Mouse (Mus musculus) frontal cortex, postnatal 25 days (tissue): ENCODE measurements around the gene Ylpm1.

Experiments used
- DNase-seq, 2 experiments: peaks; one replicate each; pipeline ENCODE4 v3.0.0; 2022; ENCODE audit warnings: low spot score in 2 of 2

The Ylpm1 gene

DNA sequence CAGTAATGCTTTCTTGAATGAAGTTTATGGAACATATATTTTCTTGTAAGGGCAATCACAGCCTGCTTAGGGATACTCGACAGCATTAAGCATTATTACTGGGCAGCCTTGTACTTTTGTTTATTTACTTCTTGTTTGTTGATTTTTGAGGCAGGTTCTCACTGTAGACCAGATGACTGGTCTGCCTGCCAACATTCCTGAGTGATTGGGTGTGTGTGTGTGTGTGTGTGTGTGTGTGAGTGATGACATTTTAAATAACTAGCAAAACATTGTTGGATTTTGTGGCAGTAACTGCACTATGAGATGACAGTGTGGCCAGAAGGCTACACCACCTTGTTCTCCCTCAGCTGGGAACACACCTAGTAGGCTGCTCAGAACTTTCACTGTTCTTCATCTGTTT lies 13.7 kb downstream of the Ylpm1 start:
- DNase-seq, result no peak

DNA sequence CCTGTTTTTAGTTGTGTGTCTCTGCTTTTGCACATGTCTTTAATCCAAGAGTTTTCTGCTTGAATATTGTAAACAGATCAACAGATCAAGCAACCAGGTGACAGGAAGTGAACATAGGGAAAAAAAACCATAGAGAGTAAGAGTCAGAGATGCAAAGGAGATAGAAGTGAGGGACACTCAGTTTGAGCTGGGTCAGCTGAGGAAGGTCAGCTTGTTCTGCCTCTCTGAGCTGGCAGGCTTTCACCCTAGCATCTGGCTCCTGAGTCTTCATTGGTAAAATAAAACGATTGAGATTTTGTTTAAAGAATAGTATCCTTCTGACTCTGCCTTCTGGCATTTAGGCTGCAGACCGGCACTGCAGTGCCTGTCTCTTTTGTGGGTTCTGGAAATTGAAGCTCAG lies 14.4 kb downstream of the Ylpm1 start:
- DNase-seq, result no peak

DNA sequence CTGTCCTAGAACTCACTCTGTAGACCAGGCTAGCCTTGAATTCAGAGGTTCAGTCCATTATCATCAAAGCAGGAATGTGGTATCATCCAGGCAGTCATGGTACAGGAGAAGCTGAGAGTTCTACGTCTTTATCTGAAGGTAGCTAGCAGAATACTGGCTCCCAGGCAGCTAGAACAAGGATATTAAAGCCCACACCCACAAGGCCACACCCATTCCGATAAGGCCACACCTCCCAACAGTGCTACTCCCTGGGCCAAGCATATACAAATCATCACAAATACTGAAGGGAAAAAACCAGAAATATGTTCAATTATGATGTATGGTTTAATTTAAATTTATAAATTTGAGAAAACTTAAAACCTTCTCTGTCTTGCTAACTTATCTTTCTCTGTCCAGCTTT lies 16.1 kb downstream of the Ylpm1 start:
- DNase-seq, result no peak

DNA sequence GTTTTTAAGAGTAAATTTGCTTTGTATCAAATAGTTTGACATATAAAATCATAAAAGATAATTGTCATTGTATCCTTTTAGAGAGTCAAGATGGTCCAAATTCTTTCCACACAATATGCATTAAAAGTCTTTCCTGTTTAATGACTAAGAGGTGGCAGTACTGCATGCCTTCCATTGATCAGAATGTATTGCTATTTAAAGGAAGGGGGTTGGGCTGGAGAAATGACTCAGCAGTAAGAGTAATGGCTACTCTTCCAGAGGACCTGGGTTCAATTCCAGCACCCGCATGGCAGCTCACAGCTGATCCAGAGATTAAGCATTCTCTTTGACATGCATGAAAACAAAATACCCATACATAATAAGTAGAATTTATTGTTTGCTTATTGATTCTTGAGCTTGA lies 25.9 kb downstream of the Ylpm1 start:
- DNase-seq, result no peak

DNA sequence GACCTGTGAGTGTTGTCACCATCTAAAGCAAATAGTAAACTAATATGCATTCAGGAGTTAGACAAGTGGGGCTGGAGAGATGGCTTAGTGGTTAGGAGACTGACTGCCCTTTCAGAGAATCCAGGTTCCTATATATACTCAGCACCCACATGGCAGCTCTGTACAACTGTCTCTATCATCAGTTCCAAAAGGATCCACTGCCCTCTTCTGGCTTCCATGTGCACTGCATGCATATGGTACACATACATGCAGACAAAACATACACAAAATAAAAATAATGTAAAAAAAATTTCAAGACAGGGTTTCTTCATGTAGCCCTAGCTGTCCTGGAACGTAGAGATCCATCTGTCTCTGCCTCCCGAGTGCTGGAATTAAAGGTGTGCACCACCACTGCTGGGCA lies 36.6 kb downstream of the Ylpm1 start:
- DNase-seq, result no peak

DNA sequence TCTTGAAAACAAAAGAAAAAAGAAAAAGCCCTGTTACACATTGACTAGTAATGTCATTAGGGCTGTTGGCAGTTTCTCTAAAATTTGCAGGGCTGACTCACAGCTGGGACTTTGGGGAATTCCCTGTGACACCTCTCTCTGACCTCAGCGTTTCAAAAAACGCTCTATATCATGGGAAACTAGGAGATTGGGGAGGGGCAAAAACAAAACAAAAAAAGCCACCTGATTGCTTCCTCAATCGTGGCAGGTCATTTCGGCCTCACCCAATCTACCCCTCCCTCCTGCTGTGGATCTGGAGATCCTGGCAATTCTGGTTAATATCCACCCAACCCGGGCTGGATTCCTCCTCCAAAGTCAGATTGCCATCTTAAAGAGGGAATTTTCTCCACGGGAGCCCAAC lies 55.1 kb downstream of the Ylpm1 start:
- DNase-seq, result no peak

DNA sequence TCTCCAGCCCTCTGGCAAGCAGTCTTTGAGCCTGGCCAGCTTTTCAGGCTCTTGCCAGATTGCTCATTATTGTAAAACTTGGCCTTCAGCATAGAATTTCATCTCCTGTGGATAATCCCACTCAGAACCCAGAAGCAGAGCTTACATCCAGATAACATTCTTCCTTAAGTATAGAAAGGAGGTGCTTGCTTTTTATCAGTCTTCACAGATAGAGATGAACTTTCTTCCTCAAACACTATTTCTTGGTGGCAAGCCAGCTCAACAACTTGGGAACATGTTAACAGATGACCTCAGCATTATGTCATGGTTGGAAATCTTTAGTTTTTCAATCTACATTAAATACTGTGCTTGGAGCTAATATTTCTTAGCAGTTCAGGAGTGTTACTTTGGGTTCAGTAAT lies 74.9 kb downstream of the Ylpm1 start:
- no peak for DNase-seq

DNA sequence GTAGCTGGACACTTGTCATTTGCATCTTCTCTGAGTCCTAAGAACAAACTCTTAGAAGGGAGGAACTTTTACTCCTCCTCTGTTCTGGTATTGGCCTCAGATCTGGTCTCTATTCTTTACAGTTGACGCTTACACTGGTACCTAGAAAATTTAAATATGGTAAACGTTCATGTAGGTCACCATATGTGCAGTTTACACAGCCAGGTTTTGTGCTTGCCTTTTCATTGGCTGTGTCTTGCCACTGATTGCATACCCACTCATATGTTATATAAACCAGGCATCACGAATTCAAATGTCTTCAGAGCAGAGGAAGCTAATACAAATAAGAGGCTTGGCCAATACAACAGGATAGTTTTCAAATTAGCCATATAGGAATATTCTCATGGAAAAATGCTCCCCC lies 81.0 kb downstream of the Ylpm1 start:
- DNase-seq, result no peak

DNA sequence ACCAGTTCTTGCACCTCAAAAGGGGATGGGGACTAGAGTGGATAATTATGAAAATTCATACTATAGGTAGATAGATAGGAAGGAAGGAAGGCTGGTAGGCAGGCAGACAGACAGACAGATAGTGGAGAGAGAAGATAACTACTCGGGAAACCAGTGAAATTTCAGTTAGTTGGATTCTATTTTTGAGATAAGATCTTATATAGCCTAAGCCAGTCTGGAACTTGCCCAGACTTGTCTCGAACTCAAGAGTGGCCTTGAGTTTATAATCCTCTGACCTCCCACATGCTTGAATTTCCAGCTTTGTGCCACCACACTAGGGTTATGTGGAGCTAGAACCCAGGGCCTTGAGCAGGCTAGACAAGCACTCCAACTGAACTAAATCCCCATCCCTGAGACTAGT lies 88.1 kb downstream of the Ylpm1 start:
- DNase-seq, result no peak

DNA sequence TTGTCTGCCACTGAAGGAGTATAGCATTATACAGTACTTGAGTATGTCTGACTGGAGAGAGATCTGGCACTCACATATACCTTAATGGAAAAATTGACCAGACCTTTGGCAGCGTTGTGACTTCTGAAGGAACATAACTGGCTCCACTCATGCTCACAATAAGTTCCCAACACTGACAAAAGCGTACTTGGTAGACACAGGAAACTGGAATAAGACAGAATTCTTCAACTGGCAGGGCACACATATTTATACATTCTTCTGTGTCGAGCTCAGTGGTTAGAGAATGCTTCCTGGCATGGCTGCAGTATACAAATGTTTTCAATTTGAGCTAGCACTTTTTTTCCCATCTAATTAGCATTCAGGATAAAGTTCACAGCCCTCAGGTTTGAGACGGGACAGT lies 88.8 kb downstream of the Ylpm1 start:
- DNase-seq, result no peak

DNA sequence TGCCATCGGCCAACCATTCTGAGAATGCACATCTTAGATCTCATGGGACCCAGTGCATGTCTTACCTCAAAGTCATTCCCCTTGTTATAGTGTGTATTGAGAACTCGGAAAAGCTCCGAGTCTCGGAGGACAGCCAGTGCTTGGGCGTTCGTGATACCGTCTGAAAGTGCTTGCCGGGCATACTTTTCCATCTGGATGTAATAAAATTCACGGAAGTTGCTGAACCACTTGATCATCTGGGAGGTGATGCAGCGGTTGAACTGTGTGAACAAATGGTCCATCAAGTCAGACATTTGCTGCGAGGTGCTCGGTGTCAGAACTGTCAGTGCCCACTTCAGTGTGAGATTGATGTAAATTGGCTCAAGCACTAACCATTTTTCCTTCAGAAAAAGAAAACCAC lies 91.7 kb downstream of the Ylpm1 start:
- DNase-seq, result no peak

DNA sequence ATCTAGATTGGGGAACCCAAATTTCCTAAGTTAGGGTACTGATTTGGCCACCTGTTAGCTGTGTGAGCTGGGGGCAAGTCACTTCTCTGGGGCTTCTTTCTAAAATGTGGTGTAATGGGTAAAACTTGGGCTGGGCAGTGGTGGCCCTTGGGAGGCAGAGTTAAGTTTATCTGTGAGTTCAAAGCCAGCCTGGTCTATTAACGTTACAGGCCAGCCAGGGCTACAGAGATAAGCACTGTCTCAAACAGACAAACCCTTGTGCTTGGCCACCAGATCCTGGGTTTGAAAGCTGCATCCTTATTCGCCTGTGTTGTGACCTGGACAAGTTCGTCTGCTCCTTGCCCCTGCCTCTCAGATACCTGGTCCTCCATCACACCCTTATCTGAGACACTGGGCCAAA lies 95.1 kb downstream of the Ylpm1 start:
- DNase-seq, result no peak

DNA sequence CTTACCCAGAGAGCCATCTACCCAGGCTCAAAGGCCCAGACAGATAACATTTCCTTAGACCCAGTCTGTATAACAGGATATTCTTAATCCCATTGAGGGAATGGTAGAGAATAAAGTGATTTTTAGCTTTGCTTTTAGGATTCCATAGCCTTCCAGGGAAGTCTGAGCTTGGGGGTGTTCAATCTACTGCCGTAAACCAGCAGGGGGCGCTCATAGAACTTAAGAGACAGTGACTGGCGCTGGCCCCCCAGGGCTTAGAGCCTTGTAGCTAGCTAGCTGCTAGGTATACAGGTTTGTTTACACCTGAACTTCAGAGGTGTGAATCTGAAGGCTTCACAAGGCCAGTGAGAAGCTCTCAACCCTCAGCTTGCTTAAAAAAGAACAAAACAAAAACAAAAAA lies 96.1 kb downstream of the Ylpm1 start:
- DNase-seq, result peak; percentile 33 to 56

DNA sequence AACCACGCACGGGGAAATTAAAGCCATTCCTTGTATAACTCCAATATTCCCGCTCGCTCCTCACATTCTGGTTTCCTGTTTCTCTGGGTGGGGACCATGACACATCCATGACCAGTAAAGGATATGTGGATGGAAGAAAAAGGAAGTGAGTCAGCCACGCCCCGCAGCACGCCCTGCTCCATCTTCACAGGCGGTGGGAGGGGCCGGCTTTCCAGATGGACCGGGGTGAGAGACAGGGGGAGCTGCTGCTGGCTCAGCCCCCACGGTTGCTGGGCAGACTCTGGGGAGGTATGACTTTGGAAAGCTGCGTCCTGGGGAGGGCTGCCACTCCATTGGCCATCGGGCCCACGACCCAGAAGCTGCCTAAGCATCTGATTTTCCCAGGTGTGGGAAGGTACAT lies 97.9 kb downstream of the Ylpm1 start:
- no peak for DNase-seq

DNA sequence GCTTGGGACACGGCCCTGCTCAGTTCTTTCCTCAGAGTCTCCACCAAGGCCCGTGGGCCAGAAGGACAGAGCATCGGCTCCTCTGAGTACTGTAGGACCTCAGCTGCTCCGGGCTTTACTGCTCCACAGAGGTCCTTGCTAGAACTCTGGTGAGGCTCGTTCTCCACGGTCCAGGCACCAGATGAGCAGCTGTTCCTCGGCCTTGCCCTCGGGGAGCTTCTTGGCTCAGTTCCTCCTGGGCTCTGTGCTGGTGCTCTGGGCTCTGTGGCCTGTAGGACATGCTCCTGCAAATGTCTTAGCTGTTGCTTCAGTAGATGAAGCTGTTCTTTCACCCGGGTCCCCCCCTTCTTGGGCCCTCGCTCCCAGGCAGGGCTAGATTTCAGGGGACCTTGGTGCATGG lies 98.6 kb downstream of the Ylpm1 start:
- DNase-seq, result no peak

DNA sequence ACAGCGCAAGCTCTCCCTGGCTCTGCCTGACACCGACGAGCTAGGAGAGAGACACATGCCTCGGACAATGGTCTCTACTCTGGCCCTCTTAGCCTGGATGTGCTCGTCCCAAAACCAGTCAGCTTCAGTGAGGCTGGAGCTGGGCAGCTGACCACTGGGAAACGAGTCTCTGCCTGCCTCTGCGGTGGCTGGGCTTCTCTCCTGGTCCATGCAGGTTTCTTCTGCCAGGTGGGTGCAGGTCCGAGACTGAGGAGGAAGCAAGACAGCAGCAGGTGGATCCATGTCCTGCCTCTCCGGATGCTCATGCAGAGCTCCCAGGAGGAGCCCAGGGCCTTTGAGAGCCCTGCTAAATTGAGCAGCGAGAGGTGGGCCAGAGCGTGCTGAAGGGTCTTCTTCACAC lies 99.0 kb downstream of the Ylpm1 start:
- DNase-seq, result no peak

DNA sequence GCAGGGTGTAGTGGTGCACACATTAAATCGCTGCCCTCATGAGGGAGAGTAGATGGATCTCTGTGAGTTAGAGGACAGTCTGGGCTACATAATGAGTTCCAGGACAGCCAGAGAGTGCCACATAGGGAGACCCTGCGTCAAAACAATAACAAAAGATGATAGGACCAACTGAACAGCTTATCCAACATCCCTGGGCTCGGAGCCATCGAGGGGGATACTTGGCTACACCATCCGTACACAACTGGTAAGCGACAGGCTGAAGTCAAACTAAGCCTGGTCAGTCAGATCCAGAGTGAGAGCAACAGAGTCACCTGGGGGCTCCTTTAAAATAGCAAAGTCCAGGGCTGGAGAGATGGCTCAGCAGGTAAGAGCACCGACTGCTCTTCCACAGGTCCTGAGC lies 99.7 kb downstream of the Ylpm1 start:
- DNase-seq, result no peak

DNA sequence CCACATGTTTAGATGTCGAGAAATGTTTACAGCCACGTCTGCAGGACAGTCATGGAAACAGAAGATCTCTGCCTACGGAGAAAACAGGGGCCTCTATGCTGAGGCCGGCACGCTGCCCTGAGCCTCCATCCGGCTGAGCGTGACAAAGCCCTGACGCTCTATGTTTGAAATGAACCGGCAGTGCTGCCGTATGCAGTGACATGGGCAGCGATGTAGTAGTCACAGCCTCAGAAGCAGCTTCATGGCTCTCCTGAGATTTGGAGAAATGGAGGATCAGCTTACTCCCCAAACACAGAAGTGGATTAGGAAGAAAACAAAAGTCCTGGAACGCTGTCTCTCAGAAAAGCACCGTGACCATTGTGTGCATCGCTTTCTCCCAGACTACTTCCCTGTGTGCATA lies 104.9 kb downstream of the Ylpm1 start:
- no peak for DNase-seq

DNA sequence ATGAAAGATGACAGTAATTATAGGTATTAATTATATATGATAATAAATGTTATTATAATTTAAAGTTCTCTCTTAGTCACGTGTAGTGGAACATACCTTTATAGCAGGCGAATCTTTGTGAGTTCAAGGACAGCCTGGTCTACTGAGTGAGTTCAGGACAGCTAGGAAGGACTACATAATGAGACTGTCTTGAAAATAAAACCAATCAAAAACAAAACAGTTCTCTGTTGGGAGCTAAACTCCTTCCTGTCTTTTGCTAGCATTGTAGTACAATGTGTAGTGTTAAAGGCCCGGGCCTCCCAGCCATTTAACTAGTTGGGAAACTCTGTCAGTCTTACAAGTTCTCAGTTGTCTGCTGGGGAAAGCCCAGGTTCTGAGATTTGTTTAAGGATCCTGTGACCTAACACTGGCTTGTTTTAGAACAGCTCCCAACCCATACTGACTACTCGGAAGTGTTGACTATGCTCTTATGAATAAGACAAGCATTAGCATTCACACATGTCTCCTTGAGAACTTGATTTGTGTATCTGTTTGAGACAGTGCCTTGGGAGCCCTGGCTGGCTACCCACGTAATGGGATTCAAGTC lies 105.5 kb downstream of the Ylpm1 start:
- no peak for DNase-seq

DNA sequence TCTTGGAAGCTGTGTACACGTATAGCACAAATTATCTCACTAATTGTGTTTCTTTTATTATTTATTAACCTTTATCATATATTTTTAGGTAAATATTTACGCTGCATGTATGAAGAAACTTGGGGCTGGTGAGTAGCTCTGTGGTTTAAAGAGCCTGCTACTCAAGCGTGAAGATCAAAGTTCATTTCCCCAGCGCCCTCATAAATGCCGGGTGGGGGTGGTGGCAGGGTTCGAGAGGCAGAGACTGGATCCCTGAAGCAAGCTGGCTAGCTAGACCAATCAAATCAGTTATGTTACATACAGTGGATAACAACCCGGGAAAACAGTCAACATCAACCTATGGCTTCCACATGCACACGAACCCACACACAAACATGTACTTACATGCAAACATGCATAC lies 107.0 kb downstream of the Ylpm1 start:
- DNase-seq, result no peak

DNA sequence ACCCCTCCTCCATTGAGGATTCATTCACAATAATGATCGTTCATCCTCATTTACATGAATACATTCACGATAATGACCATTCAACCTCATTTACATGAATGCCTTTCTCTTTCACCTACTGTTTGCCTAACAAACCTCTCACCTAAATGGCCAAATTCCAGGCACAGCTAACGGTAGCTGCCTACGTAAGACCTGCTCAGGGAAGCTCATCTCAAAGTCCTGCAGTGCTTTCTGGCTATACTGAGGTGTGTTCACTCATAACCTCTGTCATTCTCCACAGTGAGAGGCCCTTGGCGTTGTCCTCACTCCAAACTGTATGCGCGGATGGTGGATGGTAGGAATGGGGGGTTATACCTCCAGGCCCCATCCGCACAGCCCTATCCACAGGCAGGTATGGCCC lies 108.7 kb downstream of the Ylpm1 start:
- DNase-seq, result no peak

DNA sequence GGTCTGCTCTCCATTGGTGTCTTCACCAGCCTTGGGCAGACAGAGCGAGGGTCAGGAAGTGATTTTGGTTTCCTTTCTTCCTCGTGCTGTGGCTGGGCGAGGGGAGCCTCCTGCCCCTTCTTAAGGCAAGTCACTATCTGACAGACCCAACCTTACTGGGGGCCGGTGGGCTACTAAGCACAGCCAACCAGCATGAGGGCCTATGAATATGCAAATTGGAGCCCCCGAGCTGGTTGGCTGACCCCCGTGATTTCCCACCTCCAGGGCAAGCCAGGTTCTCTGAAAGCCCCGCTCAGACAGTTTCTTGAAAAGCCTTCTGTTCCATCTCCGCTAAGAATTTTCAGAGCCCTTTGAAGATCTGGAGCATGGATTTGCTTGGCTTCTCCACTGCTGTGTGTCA lies 110.2 kb downstream of the Ylpm1 start:
- no peak for DNase-seq

DNA sequence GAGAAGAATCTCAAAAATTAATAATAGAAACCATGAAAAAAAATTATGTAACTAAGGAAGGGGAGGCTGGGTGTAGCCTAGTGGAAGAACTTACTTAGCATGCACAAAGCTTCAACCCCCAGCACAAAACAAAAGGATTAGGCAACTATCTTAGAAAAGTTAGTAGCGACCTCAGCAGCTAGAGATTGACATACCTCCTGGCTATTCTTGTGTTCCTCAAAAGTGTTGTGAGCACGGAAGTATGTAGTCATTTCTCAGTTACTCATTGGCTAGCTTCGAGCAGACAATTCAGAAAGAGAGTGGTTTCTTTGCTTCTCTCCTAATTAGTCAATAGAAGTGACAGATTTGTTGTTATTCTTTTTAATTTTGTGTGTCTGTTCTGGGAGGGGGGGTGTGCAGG lies 112.5 kb downstream of the Ylpm1 start:
- DNase-seq, result no peak

DNA sequence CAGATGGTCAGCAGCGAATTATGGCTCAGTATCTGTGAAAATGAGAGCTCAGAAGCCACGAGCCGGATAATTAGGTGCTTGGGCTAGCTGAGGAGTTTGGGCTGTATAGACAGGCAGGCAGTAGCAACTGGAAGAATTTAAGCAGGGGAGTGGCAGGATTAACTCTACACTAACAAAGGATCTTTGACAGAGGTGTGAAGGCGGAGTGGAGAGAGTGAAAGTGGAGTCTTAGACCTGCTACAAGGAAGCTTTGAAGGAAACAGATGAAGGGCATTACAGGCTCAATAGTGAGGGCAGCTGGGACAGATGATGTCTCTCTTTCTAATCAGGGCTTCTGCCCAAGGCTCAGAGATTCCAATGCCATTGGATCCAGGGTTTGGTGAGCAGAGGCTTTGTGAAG lies 113.3 kb downstream of the Ylpm1 start:
- no peak for DNase-seq
